Mouse (Mus musculus) CH12.LX (cell line): ENCODE results near the gene B3gnt2. TPM values are rescaled to one million over a fixed set of nuclear protein-coding genes. Genes with fewer than 3 reads are reported as not detected.
A peak's percentile ranks its signal among the peaks of the same experiment; 100 is the strongest.

Experiments used
- DNase-seq: peaks from one replicate; pipeline ENCODE4 v3.0.0-alpha.2; 2013; ENCODE audit errors: extremely low read depth
- H3K27ac ChIP-seq: 2 replicates; pipeline ENCODE4 v1.5.1; 2012; ENCODE audit warnings: low read depth, mild to moderate bottlenecking, control low read depth, moderate library complexity; ENCODE audit not compliant: insufficient read depth
- H3K27me3 ChIP-seq: replicated peaks from 2 replicates; pipeline ENCODE3; 2012; ENCODE audit warnings: inconsistent platforms
- H3K36me3 ChIP-seq, 2 experiments: replicated peaks in 1 of 2; 2 replicates each; pipeline versions ENCODE3 to v1.6.1; 2012; ENCODE audit warnings: inconsistent platforms in 1 of 2, low read length in 1 of 2, mild to moderate bottlenecking in 1 of 2, mixed read lengths in 1 of 2, moderate library complexity in 1 of 2; ENCODE audit not compliant: control insufficient read depth in 1 of 2, insufficient read depth in 1 of 2
- H3K4me1 ChIP-seq, 2 experiments: 2 replicates each; pipeline ENCODE4 v1.6.1; 2012; ENCODE audit warnings: inconsistent platforms in 1 of 2, moderate library complexity in 1 of 2; ENCODE audit not compliant: insufficient read depth in 2 of 2, control insufficient read depth in 1 of 2
- H3K4me2 ChIP-seq: 2 replicates; pipeline ENCODE4 v1.6.1; 2012; ENCODE audit warnings: low read depth, mild to moderate bottlenecking, control low read depth; ENCODE audit not compliant: poor library complexity, insufficient read depth, severe bottlenecking
- H3K4me3 ChIP-seq, 3 experiments: fragments of 150-350 bp in 1 of 3; sonication (generic) in 1 of 3; replicated peaks in 1 of 3; 2 replicates each; pipeline versions ENCODE3 to v1.5.1; 2011 to 2012; ENCODE audit warnings: low read depth in 2 of 3, low read length in 2 of 3, mild to moderate bottlenecking in 2 of 3, moderate library complexity in 2 of 3, control low read depth in 1 of 3, improper control_type of control experiment in 1 of 3, inconsistent platforms in 1 of 3, mixed read lengths in 1 of 3; ENCODE audit not compliant: poor library complexity in 1 of 3
- H3K79me2 ChIP-seq: replicated peaks from 2 replicates; pipeline ENCODE4 v1.6.1; 2012; ENCODE audit warnings: mild to moderate bottlenecking, moderate library complexity; ENCODE audit not compliant: control insufficient read depth, poor library complexity, insufficient read depth, severe bottlenecking; ENCODE audit errors: extremely low read depth
- H3K9ac ChIP-seq: 2 replicates; pipeline ENCODE4 v1.6.1; 2012; ENCODE audit warnings: low read depth, mild to moderate bottlenecking, control low read depth, moderate library complexity; ENCODE audit not compliant: insufficient read depth
- H3K9me3 ChIP-seq: replicated peaks from 2 replicates; pipeline ENCODE3; 2012; ENCODE audit warnings: low read length, inconsistent platforms, mixed read lengths
- BHLHE40 ChIP-seq: IDR thresholded peaks from 2 replicates; pipeline ENCODE4 v1.6.1; 2011; ENCODE audit warnings: mild to moderate bottlenecking, low read depth, low read length, improper control_type of control experiment
- CTCF ChIP-seq, 2 experiments: IDR thresholded peaks in 1 of 2; conservative IDR thresholded peaks in 1 of 2; 2 replicates each; pipeline ENCODE4 v1.5.1; 2011 to 2012; ENCODE audit warnings: low read depth in 2 of 2, low read length in 2 of 2, improper control_type of control experiment in 1 of 2, inconsistent platforms in 1 of 2, mild to moderate bottlenecking in 1 of 2, moderate library complexity in 1 of 2
- E2F4 ChIP-seq: IDR thresholded peaks from 2 replicates; pipeline ENCODE4 v1.6.1; 2011; ENCODE audit warnings: low read depth, low read length, improper control_type of control experiment; ENCODE audit not compliant: insufficient replicate concordance
- ELF1 ChIP-seq: IDR thresholded peaks from 2 replicates; pipeline ENCODE4 v1.6.1; 2014; ENCODE audit warnings: low read depth, mild to moderate bottlenecking, inconsistent platforms, low read length, improper control_type of control experiment
- ETS1 ChIP-seq: conservative IDR thresholded peaks from 2 replicates; pipeline ENCODE4 v1.6.1; 2012; ENCODE audit warnings: low read depth, mild to moderate bottlenecking, inconsistent platforms, low read length, improper control_type of control experiment, moderate library complexity
- HCFC1 ChIP-seq: IDR thresholded peaks from 2 replicates; pipeline ENCODE4 v1.6.1; 2012; ENCODE audit warnings: low read depth, mild to moderate bottlenecking, inconsistent platforms, low read length, improper control_type of control experiment
- IRF4 ChIP-seq: IDR thresholded peaks from 2 replicates; pipeline ENCODE4 v1.6.1; 2014; ENCODE audit warnings: low read depth, mild to moderate bottlenecking, inconsistent platforms, low read length, improper control_type of control experiment
- JUND ChIP-seq: conservative IDR thresholded peaks from 2 replicates; pipeline ENCODE4 v1.6.1; 2011; ENCODE audit warnings: low read depth, low read length, improper control_type of control experiment
- MAX ChIP-seq: IDR thresholded peaks from 2 replicates; pipeline ENCODE4 v1.6.1; 2011; ENCODE audit warnings: low read length, improper control_type of control experiment
- MAZ ChIP-seq: IDR thresholded peaks from 2 replicates; pipeline ENCODE4 v1.6.1; 2012; ENCODE audit warnings: low read depth, mild to moderate bottlenecking, inconsistent platforms, low read length, improper control_type of control experiment, moderate library complexity
- MEF2A ChIP-seq: IDR thresholded peaks from 2 replicates; pipeline ENCODE4 v1.6.1; 2014; ENCODE audit warnings: low read depth, mild to moderate bottlenecking, inconsistent platforms, low read length, improper control_type of control experiment, borderline replicate concordance
- NELFE ChIP-seq: IDR thresholded peaks from 2 replicates; pipeline ENCODE4 v1.6.1; 2011; ENCODE audit warnings: low read depth, low read length, improper control_type of control experiment
- NRF1 ChIP-seq: IDR thresholded peaks from 2 replicates; pipeline ENCODE4 v1.6.1; 2014; ENCODE audit warnings: low read depth, mild to moderate bottlenecking, inconsistent platforms, low read length, improper control_type of control experiment, moderate library complexity
- RAD21 ChIP-seq: IDR thresholded peaks from 2 replicates; pipeline ENCODE4 v1.6.1; 2011; ENCODE audit warnings: low read depth, mild to moderate bottlenecking, low read length, improper control_type of control experiment, moderate library complexity
- SIN3A ChIP-seq: IDR thresholded peaks from 2 replicates; pipeline ENCODE4 v1.6.1; 2012; ENCODE audit warnings: low read length, improper control_type of control experiment, inconsistent platforms
- SMC3 ChIP-seq: IDR thresholded peaks from 2 replicates; pipeline ENCODE4 v1.6.1; 2011; ENCODE audit warnings: low read depth, low read length, improper control_type of control experiment
- TCF12 ChIP-seq: IDR thresholded peaks from 2 replicates; pipeline ENCODE4 v1.6.1; 2014; ENCODE audit warnings: low read depth, mild to moderate bottlenecking, inconsistent platforms, low read length, improper control_type of control experiment
- UBTF ChIP-seq: IDR thresholded peaks from 2 replicates; pipeline ENCODE4 v1.6.1; 2012; ENCODE audit warnings: low read depth, mild to moderate bottlenecking, inconsistent platforms, low read length, improper control_type of control experiment, moderate library complexity
- ZMIZ1 ChIP-seq: IDR thresholded peaks from 2 replicates; pipeline ENCODE4 v1.6.1; 2012; ENCODE audit warnings: low read depth, mild to moderate bottlenecking, inconsistent platforms, low read length, improper control_type of control experiment
- dilution Hi-C: fragments of 300-500 bp; cut with MboI; formaldehyde crosslinking; loops from 2 replicates; pipeline ENCODE4 v1.14.3; 2020; ENCODE audit warnings: low sequenced_read_pairs; ENCODE audit not compliant: extremely low pct_unique_long_range_greater_than_20kb, extremely low pct_ligation_motif_present
- in situ Hi-C: fragments of 300-500 bp; cut with MboI; formaldehyde crosslinking; loops from 3 replicates; pipeline ENCODE4 v1.14.3; 2019; ENCODE audit warnings: low sequenced_read_pairs, low pct_ligation_motif_present, low pct_unique_long_range_greater_than_20kb, mixed read lengths
- polyA plus RNA-seq: library from polyadenylated mRNA; unstranded; fragments of >175 nt; gene quantifications from 2 replicates; pipeline ENCODE4 v1.2.1, GENCODE M21; 2012; ENCODE audit warnings: low read depth; ENCODE audit not compliant: insufficient read length
- total RNA-seq, 2 experiments: library from RNA; depleted of rRNA; stranded (reverse); fragments of 300-350 nt in 1 of 2; fragments of >200 nt in 1 of 2; gene quantifications; 2 replicates each; pipeline ENCODE4 v1.2.3; 2012 to 2014

B3gnt2 gene
- total and polyA plus RNA-seq, 3 experiments: 74.6 to 96.0 (median 75.2) TPM

GRCm38 (mm10) chr11:22782705-22783124, 78.0 kb downstream of the B3gnt2 start (continued):
- TF ChIP-seq JUND (no peak), SIN3A (peak; percentile 100), NELFE (peak; percentile 79), ZMIZ1 (peak; percentile 64), E2F4 (0 out of 2 replicates have a peak, but pooled peaks have one; percentile 8)

GRCm38 (mm10) chr11:22781190-22781589, 79.6 kb downstream of the B3gnt2 start:
- peaks cover 0 to 3% of the 10 kb centered on the region in 2 experiments for H3K36me3 ChIP-seq
- H3K4me2 ChIP-seq: no peak overlapping the region
- no peaks in the 10 kb centered on the region for H3K79me2 ChIP-seq
- peaks cover 3% of the 10 kb centered on the region for H3K9me3 ChIP-seq
- no peaks in the 10 kb centered on the region for H3K27me3 ChIP-seq
- H3K4me1 ChIP-seq: peaks cover 17 to 75% of the 10 kb centered on the region in 2 experiments
- no peak for DNase-seq
- H3K4me3 ChIP-seq: no peak overlapping the region
- H3K27ac ChIP-seq: no peak overlapping the region
- no peak for TF ChIP-seq JUND
- TF ChIP-seq BHLHE40: no peak
- 0 out of 4 replicates have a peak, but pooled peaks of 1 of the 2 experiments have one; percentile 6 for TF ChIP-seq CTCF (conservative IDR thresholded peaks at IDR 0.05 in 1 of 2, IDR thresholded peaks at IDR 0.05 in 1 of 2; ENCODE audit: low read depth in 2 of 2, low read length in 2 of 2)
- in situ Hi-C loops: no loop called here
- dilution Hi-C loops: no loop called here
- no peak overlapping the region for H3K9ac ChIP-seq

- no peak for DNase-seq
- dilution Hi-C loops: no loop called here
- H3K4me1 ChIP-seq: peaks cover 17 to 71% of the 10 kb centered on the region in 2 experiments
- peaks cover 3% of the 10 kb centered on the region for H3K9me3 ChIP-seq
- H3K27me3 ChIP-seq: no peaks in the 10 kb centered on the region
- H3K27ac ChIP-seq: no peak overlapping the region
- TF ChIP-seq ELF1 (no peak), UBTF (no peak), IRF4 (no peak), MEF2A (no peak), RAD21 (no peak), MAZ (no peak), TCF12 (no peak), E2F4 (no peak), MAX (no peak), SMC3 (no peak), NRF1 (no peak), SIN3A (no peak), HCFC1 (no peak), ETS1 (no peak), ZMIZ1 (no peak), NELFE (no peak), JUND (no peak)
- in situ Hi-C loops: no loop called here
- H3K36me3 ChIP-seq: no peaks in the 10 kb centered on the region
- no peak overlapping the region for H3K4me3 ChIP-seq
- no peak overlapping the region for H3K4me2 ChIP-seq
- H3K9ac ChIP-seq: no peak overlapping the region
- H3K79me2 ChIP-seq: no peaks in the 10 kb centered on the region
Measured at GRCm38 (mm10) chr11:22780761-22781160, 80.0 kb downstream of the B3gnt2 start.
